Mouse (Mus musculus) thymus, adult 2 months (tissue): Measurements from ENCODE around the gene Gm4869. TPM values are rescaled to one million over a fixed set of nuclear protein-coding genes. Genes with fewer than 3 reads are reported as not detected.

Experiments
- DNase-seq: peaks from one replicate; pipeline ENCODE4 v3.0.0; 2021
- H3K27ac ChIP-seq: fragments of 200-500 bp; 2 replicates; pipeline ENCODE4 v1.5.1; 2012; ENCODE audit warnings: low read length, control low read depth; ENCODE audit not compliant: control insufficient read depth, insufficient read depth
- H3K27me3 ChIP-seq: fragments of 200-500 bp; 2 replicates; pipeline ENCODE4 v1.6.1; 2012; ENCODE audit warnings: mild to moderate bottlenecking, low read length, moderate library complexity, mixed read lengths; ENCODE audit not compliant: control insufficient read depth, insufficient read depth
- H3K36me3 ChIP-seq: fragments of 200-500 bp; 2 replicates; pipeline ENCODE4 v1.6.1; 2012; ENCODE audit warnings: mild to moderate bottlenecking, low read length, moderate library complexity; ENCODE audit not compliant: control insufficient read depth, insufficient read depth
- H3K4me1 ChIP-seq: fragments of 200-500 bp; replicated peaks from 2 replicates; pipeline ENCODE4 v1.6.1; 2012; ENCODE audit warnings: low read length; ENCODE audit not compliant: control insufficient read depth, insufficient read depth
- H3K4me3 ChIP-seq: fragments of 200-500 bp; 2 replicates; pipeline ENCODE4 v1.5.1; 2012; ENCODE audit warnings: mild to moderate bottlenecking, low read length, control low read depth, moderate library complexity; ENCODE audit not compliant: control insufficient read depth, insufficient read depth
- CTCF ChIP-seq: fragments of 200-500 bp; IDR thresholded peaks from 2 replicates; pipeline ENCODE4 v1.5.1; 2012; ENCODE audit warnings: mild to moderate bottlenecking, control low read depth, low read length, moderate library complexity, borderline replicate concordance; ENCODE audit not compliant: control insufficient read depth, poor library complexity, insufficient read depth; ENCODE audit errors: extremely low read depth
- POLR2A ChIP-seq: fragments of 200-500 bp; IDR thresholded peaks from 2 replicates; pipeline ENCODE4 v1.6.1; 2012; ENCODE audit warnings: mild to moderate bottlenecking, low read length, control low read depth, moderate library complexity; ENCODE audit not compliant: control insufficient read depth, poor library complexity, insufficient read depth; ENCODE audit errors: extremely low read depth
- WGBS: fragments of 180-500 bp; shearing (Covaris S2); methylation state at CpG from one replicate; pipeline ENCODE4 v1.1.7; 2018; 5-methylcytosine and 5-hydroxymethylcytosine counted together
- polyA plus RNA-seq: library from polyadenylated mRNA; depleted of rRNA; stranded (reverse); fragments of >200 nt; gene quantifications from 2 replicates; pipeline ENCODE4 v1.2.3, GENCODE M21; 2012; rRNA removed

Gene Gm4869
- polyA plus RNA-seq: 0.05 and 0.22 TPM in 2 replicates

GRCm38 (mm10) chr5:140445345-140445744 lies at the start of gene Gm4869:
Gm4869 (plus strand) TSS chr5:140445645.
- no peak for TF ChIP-seq CTCF
- TF ChIP-seq POLR2A: no peak
- Histone ChIP-seq H3K27me3 (no peaks in the 10 kb centered on the region), H3K4me3 (no peak within 1 kb of the TSS), H3K36me3 (peaks cover 29% of the 10 kb centered on the region), H3K27ac (no peak within 1 kb of the TSS), H3K4me1 (no peaks in the 10 kb centered on the region)
- WGBS: 92% methylated on average over 5 of the region's 5 CpGs
- no peak for DNase-seq

- WGBS: 69% methylated on average over 8 of the region's 8 CpGs
- Histone ChIP-seq H3K36me3 (no peaks in the 10 kb centered on the region), H3K4me1 (no peaks in the 10 kb centered on the region), H3K27ac (no peak overlapping the region), H3K27me3 (no peaks in the 10 kb centered on the region), H3K4me3 (no peak overlapping the region)
- peak; percentile 34 for DNase-seq
- TF ChIP-seq CTCF (peak; percentile 13; the same call in 1 of the 2 replicates), POLR2A (no peak)
Measured at GRCm38 (mm10) chr5:140396166-140396940, 49.1 kb upstream of the Gm4869 start.

- H3K4me3 ChIP-seq: no peak overlapping the region
- H3K27me3 ChIP-seq: no peaks in the 10 kb centered on the region
- TF ChIP-seq POLR2A: no peak
- TF ChIP-seq CTCF: no peak
- H3K36me3 ChIP-seq: no peaks in the 10 kb centered on the region
- peaks cover 2% of the 10 kb centered on the region; the same call in 1 of the 2 replicates for H3K4me1 ChIP-seq
- H3K27ac ChIP-seq: no peak overlapping the region
- no peak for DNase-seq
- 78% methylated on average over 4 of the region's 4 CpGs for WGBS
Measured at GRCm38 (mm10) chr5:140402640-140403270, 42.7 kb upstream of the Gm4869 start.

GRCm38 (mm10) chr5:140405126-140405525 lies 40.3 kb upstream of the Gm4869 start:
- H3K4me3 ChIP-seq: no peak overlapping the region
- H3K27ac ChIP-seq: no peak overlapping the region
- 94% methylated on average over 6 of the region's 6 CpGs for WGBS
- H3K4me1 ChIP-seq: peaks cover 2% of the 10 kb centered on the region; the same call in 1 of the 2 replicates
- TF ChIP-seq POLR2A (no peak), CTCF (no peak)
- no peaks in the 10 kb centered on the region for H3K36me3 ChIP-seq
- no peaks in the 10 kb centered on the region for H3K27me3 ChIP-seq
- DNase-seq: no peak

GRCm38 (mm10) chr5:140406666-140407065 lies 38.8 kb upstream of the Gm4869 start:
- Histone ChIP-seq H3K4me3 (no peak overlapping the region), H3K4me1 (peaks cover 2% of the 10 kb centered on the region; the same call in 1 of the 2 replicates), H3K36me3 (no peaks in the 10 kb centered on the region), H3K27me3 (no peaks in the 10 kb centered on the region), H3K27ac (no peak overlapping the region)
- no peak for DNase-seq
- 60% methylated on average over 6 of the region's 6 CpGs for WGBS
- TF ChIP-seq CTCF (no peak), POLR2A (no peak)

GRCm38 (mm10) chr5:140408801-140409200 lies 36.6 kb upstream of the Gm4869 start:
- Histone ChIP-seq H3K27ac (no peak overlapping the region), H3K36me3 (no peaks in the 10 kb centered on the region), H3K4me1 (peaks cover 2% of the 10 kb centered on the region; the same call in 1 of the 2 replicates), H3K27me3 (no peaks in the 10 kb centered on the region), H3K4me3 (no peak overlapping the region)
- no peak for DNase-seq
- no peak for TF ChIP-seq POLR2A
- no peak for TF ChIP-seq CTCF

GRCm38 (mm10) chr5:140411339-140411738 lies 34.1 kb upstream of the Gm4869 start:
- WGBS: 38% methylated on average over 8 of the region's 8 CpGs
- TF ChIP-seq CTCF: no peak
- no peak for TF ChIP-seq POLR2A
- Histone ChIP-seq H3K36me3 (no peaks in the 10 kb centered on the region), H3K4me3 (no peak overlapping the region), H3K27ac (no peak overlapping the region), H3K27me3 (no peaks in the 10 kb centered on the region), H3K4me1 (peaks cover 2% of the 10 kb centered on the region; the same call in 1 of the 2 replicates)
- DNase-seq: peak; percentile 63
